Mouse (Mus musculus): ENCODE measurements around the gene Adcyap1r1.

DNA sequence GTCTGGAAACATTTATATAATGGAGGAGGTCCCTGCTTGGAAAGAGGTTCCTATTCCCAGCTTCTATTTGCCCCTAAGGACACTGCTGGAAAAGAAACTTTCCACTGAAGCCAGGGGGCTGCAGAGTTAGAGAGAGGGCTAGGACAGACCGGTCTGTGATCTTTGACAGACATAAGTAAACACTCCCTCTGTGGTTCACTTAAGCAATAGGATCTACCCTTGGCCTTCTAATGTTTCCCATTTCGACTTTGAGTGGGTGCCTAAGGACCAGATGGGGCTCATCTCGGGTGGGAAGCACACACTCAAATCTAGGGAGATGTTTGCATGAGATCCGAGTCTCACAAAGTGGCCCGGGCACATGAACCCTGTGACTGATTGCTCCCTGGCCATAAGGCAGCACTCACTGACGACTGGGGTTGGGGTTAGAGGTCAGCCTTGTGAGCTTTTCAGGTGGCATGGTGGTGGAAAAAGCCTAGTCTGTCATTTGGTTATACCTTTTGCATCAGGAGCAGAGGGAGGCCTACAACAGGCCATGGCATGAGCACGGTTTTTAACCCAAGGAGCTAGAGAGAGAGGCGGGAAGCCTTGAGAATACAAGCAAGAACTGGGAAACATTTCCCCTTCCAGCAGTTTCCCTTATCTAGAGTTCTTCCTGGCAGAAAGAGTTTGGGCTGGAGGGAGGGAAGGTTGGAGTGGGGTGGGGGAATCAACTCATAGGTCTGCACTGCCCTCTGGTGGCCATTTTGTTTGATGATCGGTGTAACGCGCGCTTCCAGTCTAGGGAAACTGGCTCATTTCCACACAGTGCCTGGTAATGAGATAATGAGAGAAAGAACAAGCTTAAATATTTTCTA lies 59.7 kb downstream of the Adcyap1r1 start:
- no peak for TF ChIP-seq GATA1 (IDR thresholded peaks at IDR 0.05; ENCODE audit: low read length)
- TF ChIP-seq TAL1 (IDR thresholded peaks at IDR 0.05; ENCODE audit: low read length) = no peak
